Mouse (Mus musculus) heart, embryonic 10.5 days (tissue): ENCODE measurements around the gene Gm11032. TPM values are rescaled to one million over a fixed set of nuclear protein-coding genes. Genes with fewer than 3 reads are reported as not detected.
"Not testable (repeated sequence)": the region's sequence is repeated elsewhere in the genome, so short reads cannot be mapped to it uniquely, and the experiment has no call there.

Source experiments
- DNase-seq: peaks from one replicate; pipeline ENCODE4 v3.0.0-alpha.2; 2017; ENCODE audit warnings: low spot score
- H3K27ac ChIP-seq: fragments of 300-500 bp; sonication (generic); 2 replicates; pipeline ENCODE4 v1.5.1; 2016; ENCODE audit warnings: mild to moderate bottlenecking
- H3K27me3 ChIP-seq: fragments of 300-500 bp; sonication (generic); 2 replicates; pipeline ENCODE4 v1.6.1; 2016; ENCODE audit warnings: mild to moderate bottlenecking; ENCODE audit not compliant: poor library complexity, insufficient read depth, severe bottlenecking
- H3K36me3 ChIP-seq: fragments of 300-500 bp; sonication (generic); 2 replicates; pipeline ENCODE4 v1.6.1; 2016; ENCODE audit warnings: mild to moderate bottlenecking, moderate library complexity
- H3K4me1 ChIP-seq: fragments of 300-500 bp; sonication (generic); 2 replicates; pipeline ENCODE4 v1.6.1; 2016; ENCODE audit warnings: mild to moderate bottlenecking
- H3K4me3 ChIP-seq: fragments of 300-500 bp; sonication (generic); 2 replicates; pipeline ENCODE4 v1.5.1; 2016; ENCODE audit warnings: mild to moderate bottlenecking, moderate library complexity
- H3K9me3 ChIP-seq: fragments of 300-500 bp; sonication (generic); 2 replicates; pipeline ENCODE4 v1.6.1; 2016; ENCODE audit warnings: mild to moderate bottlenecking, moderate library complexity
- WGBS: fragments of 180-500 bp; shearing (Covaris S2); methylation state at CpG from one replicate; pipeline ENCODE4 v1.1.7; 2016; 5-methylcytosine and 5-hydroxymethylcytosine counted together
- polyA plus RNA-seq: library from polyadenylated mRNA; unstranded; fragments of >200 nt; fragmentation: Nextera tagmentation; extraction: Ambion mirVana; gene quantifications from 2 replicates; pipeline ENCODE4 v1.2.1, GENCODE M21; 2016

The Gm11032 gene
- polyA plus RNA-seq, 1 experiment from 2014 or later: not detected

GRCm38 (mm10) chr11:4634395-4634794, 14.5 kb downstream of the Gm11032 start:
- H3K27me3 ChIP-seq: no peaks in the 10 kb centered on the region
- H3K9me3 ChIP-seq: no peaks in the 10 kb centered on the region
- H3K27ac ChIP-seq: no peak overlapping the region
- WGBS: 64% methylated on average over 5 of the region's 5 CpGs
- no peak for DNase-seq
- H3K4me1 ChIP-seq: peaks cover 47% of the 10 kb centered on the region
- no peak overlapping the region for H3K4me3 ChIP-seq
- no peaks in the 10 kb centered on the region for H3K36me3 ChIP-seq

- peak overlapping the region; percentile 94 for H3K4me3 ChIP-seq
These were observed 17.0 kb downstream of the Gm11032 start for GRCm38 (mm10) chr11:4636782-4637342.

GRCm38 (mm10) chr11:4637534-4638234, 17.8 kb downstream of the Gm11032 start, which contains the start of gene Ascc2:
Gene Ascc2 (plus strand): TSS chr11:4637747.
- H3K27me3 ChIP-seq: no peaks in the 10 kb centered on the region
- peaks cover 26% of the 10 kb centered on the region for H3K4me1 ChIP-seq
- peak within 1 kb of the TSS; percentile 94 for H3K4me3 ChIP-seq
- no peaks in the 10 kb centered on the region for H3K9me3 ChIP-seq
- H3K27ac ChIP-seq: peak within 1 kb of the TSS; percentile 91
- under 1% methylated on average over 35 of the region's 35 CpGs for WGBS
- peak; percentile 98 for DNase-seq
- H3K36me3 ChIP-seq: peaks cover 14% of the 10 kb centered on the region; the same call in 1 of the 2 replicates

More at GRCm38 (mm10) chr11:4636782-4637342, 17.0 kb downstream of the Gm11032 start:
- Histone ChIP-seq H3K27me3 (no peaks in the 10 kb centered on the region), H3K36me3 (peaks cover 7% of the 10 kb centered on the region; the same call in 1 of the 2 replicates), H3K27ac (peak overlapping the region; percentile 91), H3K9me3 (no peaks in the 10 kb centered on the region), H3K4me1 (peaks cover 26% of the 10 kb centered on the region)
- 54% methylated on average over 5 of the region's 5 CpGs for WGBS
- no peak for DNase-seq

GRCm38 (mm10) chr11:4638261-4638660, 18.4 kb downstream of the Gm11032 start:
- 17% methylated on average over 7 of the region's 7 CpGs for WGBS
- no peaks in the 10 kb centered on the region for H3K27me3 ChIP-seq

GRCm38 (mm10) chr11:4641185-4641584, 21.3 kb downstream of the Gm11032 start:
- Histone ChIP-seq H3K36me3 (peaks cover 27% of the 10 kb centered on the region; the same call in 1 of the 2 replicates), H3K27ac (no peak overlapping the region), H3K4me1 (peaks cover 21% of the 10 kb centered on the region), H3K9me3 (no peaks in the 10 kb centered on the region), H3K4me3 (no peak overlapping the region), H3K27me3 (no peaks in the 10 kb centered on the region)
- no peak for DNase-seq

More at GRCm38 (mm10) chr11:4638261-4638660, 18.4 kb downstream of the Gm11032 start:
- no peak for DNase-seq
- H3K4me3 ChIP-seq: peak overlapping the region; percentile 94
- peaks cover 14% of the 10 kb centered on the region; the same call in 1 of the 2 replicates for H3K36me3 ChIP-seq
- H3K9me3 ChIP-seq: no peaks in the 10 kb centered on the region
- H3K27ac ChIP-seq: peak overlapping the region; percentile 91
- H3K4me1 ChIP-seq: peaks cover 26% of the 10 kb centered on the region

- no peak for DNase-seq
- no peaks in the 10 kb centered on the region for H3K27me3 ChIP-seq
- peaks cover 47% of the 10 kb centered on the region for H3K36me3 ChIP-seq
- H3K27ac ChIP-seq: no peak overlapping the region
- peaks cover 6% of the 10 kb centered on the region; the same call in 1 of the 2 replicates for H3K4me1 ChIP-seq
- H3K4me3 ChIP-seq: no peak overlapping the region
- H3K9me3 ChIP-seq: no peaks in the 10 kb centered on the region
- WGBS: 61% methylated on average over 5 of the region's 5 CpGs
These were observed 23.9 kb downstream of the Gm11032 start for GRCm38 (mm10) chr11:4643722-4644121.

GRCm38 (mm10) chr11:4645180-4645579, 25.3 kb downstream of the Gm11032 start:
- peaks cover 62% of the 10 kb centered on the region for H3K36me3 ChIP-seq
- not testable (repeated sequence) for H3K4me1 ChIP-seq, DNase-seq, H3K27me3 ChIP-seq, H3K4me3 ChIP-seq, H3K9me3 ChIP-seq, H3K27ac ChIP-seq
- WGBS: 91% methylated on average over 6 of the region's 6 CpGs

- Histone ChIP-seq H3K9me3 (no peaks in the 10 kb centered on the region), H3K27me3 (no peaks in the 10 kb centered on the region), H3K4me1 (no peaks in the 10 kb centered on the region), H3K36me3 (peaks cover 66% of the 10 kb centered on the region), H3K4me3 (no peak overlapping the region), H3K27ac (no peak overlapping the region)
- DNase-seq: no peak
- 86% methylated on average over 9 of the region's 9 CpGs for WGBS
These were observed 26.5 kb downstream of the Gm11032 start for GRCm38 (mm10) chr11:4646409-4646808.

- H3K36me3 ChIP-seq: peaks cover 65% of the 10 kb centered on the region
These were observed 40.0 kb downstream of the Gm11032 start for GRCm38 (mm10) chr11:4659818-4660217.

GRCm38 (mm10) chr11:4660309-4661025, 40.6 kb downstream of the Gm11032 start:
- H3K4me3 ChIP-seq: no peak overlapping the region
- 82% methylated on average over 7 of the region's 7 CpGs for WGBS
- H3K4me1 ChIP-seq: 0 out of 2 replicates have a peak, but pooled peaks cover 4% of the 10 kb centered on the region
- no peak overlapping the region for H3K27ac ChIP-seq
- peaks cover 62% of the 10 kb centered on the region for H3K36me3 ChIP-seq
- H3K27me3 ChIP-seq: no peaks in the 10 kb centered on the region
- no peaks in the 10 kb centered on the region for H3K9me3 ChIP-seq
- no peak for DNase-seq

More at GRCm38 (mm10) chr11:4659818-4660217, 40.0 kb downstream of the Gm11032 start:
- H3K4me3 ChIP-seq: no peak overlapping the region
- H3K27me3 ChIP-seq: no peaks in the 10 kb centered on the region
- no peaks in the 10 kb centered on the region for H3K9me3 ChIP-seq
- no peak overlapping the region for H3K27ac ChIP-seq
- WGBS: 66% methylated on average over 1 of the region's 1 CpGs
- no peak for DNase-seq
- 0 out of 2 replicates have a peak, but pooled peaks cover 4% of the 10 kb centered on the region for H3K4me1 ChIP-seq

GRCm38 (mm10) chr11:4661324-4661723, 41.5 kb downstream of the Gm11032 start:
- Histone ChIP-seq H3K4me3 (no peak overlapping the region), H3K36me3 (peaks cover 62% of the 10 kb centered on the region), H3K9me3 (no peaks in the 10 kb centered on the region), H3K27me3 (no peaks in the 10 kb centered on the region), H3K27ac (no peak overlapping the region), H3K4me1 (0 out of 2 replicates have a peak, but pooled peaks cover 4% of the 10 kb centered on the region)
- no peak for DNase-seq
- 78% methylated on average over 4 of the region's 4 CpGs for WGBS

- H3K27me3 ChIP-seq: no peaks in the 10 kb centered on the region
- no peaks in the 10 kb centered on the region for H3K9me3 ChIP-seq
- 0 out of 2 replicates have a peak, but pooled peaks cover 4% of the 10 kb centered on the region for H3K4me1 ChIP-seq
- H3K36me3 ChIP-seq: peaks cover 62% of the 10 kb centered on the region
- H3K4me3 ChIP-seq: no peak overlapping the region
- DNase-seq: no peak
- WGBS: 87% methylated on average over 10 of the region's 10 CpGs
- H3K27ac ChIP-seq: no peak overlapping the region
These were observed 42.1 kb downstream of the Gm11032 start for GRCm38 (mm10) chr11:4661871-4662495.
